Mouse (Mus musculus) c-Kit-positive CD71-positive TER-119-positive erythroid progenitor cells, embryonic 14.5 days (primary cell): ENCODE data around the gene Cabcoco1.

Source experiments
- DNase-seq: peaks from one replicate; pipeline ENCODE4 v3.0.0-alpha.2; 2013; ENCODE audit warnings: low spot score

Gene Cabcoco1

GRCm38 (mm10) chr10:68541139-68541942 lies at the start of gene Cabcoco1:
TSS of gene Cabcoco1 (minus strand) at chr10:68541896.
- peak; percentile 6 for DNase-seq

DNA sequence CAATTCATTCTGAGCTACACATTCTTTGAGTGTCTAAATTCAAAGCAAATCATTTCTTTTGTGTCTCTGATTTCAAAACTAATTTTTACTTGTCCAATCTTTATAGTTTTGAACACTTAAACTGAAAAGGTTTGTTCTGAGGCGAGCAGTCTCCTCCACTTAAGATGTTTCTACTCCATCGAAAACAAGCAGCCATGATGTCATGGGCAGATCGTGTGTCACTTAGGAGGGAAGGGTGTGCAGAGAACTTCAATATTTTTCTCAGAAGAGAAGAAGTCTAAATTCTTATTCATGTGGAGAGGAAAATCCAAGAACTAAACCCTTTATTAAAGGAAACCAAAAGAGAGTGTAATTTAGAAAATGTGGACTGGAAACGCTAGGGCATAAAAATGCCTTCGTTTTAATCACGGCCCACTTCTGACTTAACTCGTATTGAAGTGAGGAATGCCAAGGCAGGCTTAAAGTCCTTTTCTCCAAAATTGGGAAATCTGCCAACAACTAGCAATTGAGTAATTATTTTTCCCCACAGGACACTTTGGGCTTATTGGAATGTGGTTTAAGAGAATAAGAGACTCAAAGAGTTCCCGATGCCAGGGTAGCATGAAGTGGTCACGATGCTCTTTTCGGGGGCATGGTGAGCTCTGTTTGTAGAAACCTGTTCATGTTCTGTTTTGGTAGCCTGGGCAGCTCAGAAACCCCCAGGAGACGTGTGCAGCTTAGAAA lies 48.0 kb upstream of the Cabcoco1 start:
- DNase-seq: no peak

DNA sequence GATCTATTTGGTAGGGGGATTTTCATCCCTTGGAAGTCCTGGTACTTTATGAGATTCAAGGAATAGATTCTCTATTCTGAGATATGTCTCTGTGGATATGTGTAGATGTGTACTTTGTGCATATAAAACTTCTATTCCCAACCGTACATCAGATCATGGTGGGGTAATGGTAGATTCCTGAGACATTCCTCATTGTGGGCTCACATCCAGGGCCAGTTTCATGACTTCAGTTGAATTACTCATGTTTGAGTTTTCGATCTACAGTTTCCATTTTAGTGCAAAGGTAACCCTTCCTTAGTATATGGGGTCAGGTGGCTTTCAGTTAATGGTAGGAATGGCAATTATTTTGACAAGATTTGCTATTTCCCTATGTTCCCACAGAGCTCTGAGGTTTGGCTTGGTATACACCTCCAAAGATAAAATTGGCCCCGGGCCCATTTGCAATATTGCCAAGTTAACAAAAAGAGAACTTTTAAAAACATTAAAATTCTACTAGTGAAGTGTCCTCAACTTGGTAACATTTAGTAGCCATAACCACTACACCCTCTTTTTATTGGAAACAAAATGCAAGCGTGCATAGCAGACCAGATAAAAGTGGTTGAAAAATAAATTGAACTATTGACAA lies 45.8 kb upstream of the Cabcoco1 start:
- no peak for DNase-seq

DNA sequence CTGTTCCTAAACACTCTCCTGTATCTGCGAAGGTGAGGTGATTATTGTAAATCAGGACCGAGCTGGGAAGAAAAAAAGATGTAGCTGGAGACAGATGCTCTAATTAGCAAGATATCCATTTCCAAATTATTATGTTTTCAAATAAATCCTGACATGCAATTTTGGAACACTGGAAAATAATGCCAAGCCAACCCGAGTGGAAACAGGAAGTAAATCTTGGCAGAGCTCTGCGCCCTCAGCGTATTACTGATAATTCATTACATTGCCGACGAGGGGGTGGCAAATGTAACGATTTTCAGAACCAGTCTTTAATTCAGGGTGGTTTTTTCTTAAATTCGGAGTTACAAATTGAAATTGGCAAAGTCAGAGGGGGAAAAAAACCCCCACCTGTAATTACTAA lies 35.6 kb upstream of the Cabcoco1 start:
- no peak for DNase-seq

DNA sequence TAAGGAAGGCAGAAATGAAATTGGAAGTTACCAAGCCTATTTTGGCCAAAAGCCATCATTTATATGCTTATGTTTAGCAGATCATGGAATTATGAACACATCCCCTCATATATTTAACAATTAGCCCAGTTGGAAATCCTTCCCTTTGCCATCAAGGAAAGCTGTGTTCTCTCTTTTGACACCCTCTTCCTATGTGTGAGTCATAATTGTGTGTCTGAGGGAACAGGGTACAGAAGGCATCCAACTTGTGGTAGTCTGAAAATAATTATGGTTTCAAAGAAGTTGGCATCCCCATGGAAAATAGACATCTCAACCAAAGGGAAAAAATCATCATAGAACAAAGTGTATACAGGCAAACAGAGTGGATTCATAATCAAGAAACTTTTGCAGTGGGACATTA lies 26.5 kb upstream of the Cabcoco1 start:
- DNase-seq: no peak

DNA sequence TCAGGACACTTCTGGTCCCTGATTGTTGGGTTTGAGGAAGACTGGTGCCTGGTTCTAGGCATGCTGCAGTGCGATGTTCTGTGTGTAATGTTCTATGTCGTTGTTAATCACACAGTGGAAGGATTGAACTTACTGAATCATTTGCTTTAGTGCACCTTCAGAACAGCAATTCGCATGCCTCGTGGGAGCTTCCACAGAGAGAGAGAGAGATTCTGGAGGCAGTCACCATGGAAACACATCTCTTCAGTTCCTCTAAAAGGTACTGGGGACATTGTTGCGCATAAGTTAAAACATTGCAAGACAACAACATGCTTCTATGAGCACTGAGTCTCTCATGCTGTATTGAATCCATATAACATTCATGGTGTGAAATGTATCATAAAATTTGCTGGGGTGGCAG lies 20.6 kb upstream of the Cabcoco1 start:
- DNase-seq: no peak

DNA sequence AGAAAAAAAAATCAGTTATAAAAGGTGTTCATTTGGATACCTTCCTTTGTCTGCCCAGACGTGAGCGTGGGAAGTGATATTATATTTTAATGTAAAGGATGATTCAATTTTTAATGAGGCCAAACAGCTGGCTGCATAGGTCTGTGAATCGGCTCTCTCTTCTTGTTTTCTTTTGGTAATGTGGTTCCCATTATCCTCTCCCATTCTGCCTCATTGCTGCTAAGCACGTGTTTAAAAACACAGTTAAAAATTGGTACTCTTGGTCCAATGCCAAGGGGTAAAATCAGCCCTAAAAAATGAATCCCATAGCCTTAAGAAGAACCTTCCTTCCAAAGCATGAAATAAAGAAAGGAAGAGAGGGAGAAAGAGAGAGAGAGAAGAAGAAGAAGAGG lies 17.1 kb upstream of the Cabcoco1 start:
- no peak for DNase-seq

GRCm38 (mm10) chr10:68558105-68558827 lies 16.6 kb upstream of the Cabcoco1 start:
- no peak for DNase-seq

GRCm38 (mm10) chr10:68553677-68554076 lies 12.0 kb upstream of the Cabcoco1 start:
- no peak for DNase-seq

GRCm38 (mm10) chr10:68552556-68552955 lies 10.9 kb upstream of the Cabcoco1 start:
- no peak for DNase-seq

- no peak for DNase-seq
Measured at GRCm38 (mm10) chr10:68551316-68551715, 9.6 kb upstream of the Cabcoco1 start.

DNA sequence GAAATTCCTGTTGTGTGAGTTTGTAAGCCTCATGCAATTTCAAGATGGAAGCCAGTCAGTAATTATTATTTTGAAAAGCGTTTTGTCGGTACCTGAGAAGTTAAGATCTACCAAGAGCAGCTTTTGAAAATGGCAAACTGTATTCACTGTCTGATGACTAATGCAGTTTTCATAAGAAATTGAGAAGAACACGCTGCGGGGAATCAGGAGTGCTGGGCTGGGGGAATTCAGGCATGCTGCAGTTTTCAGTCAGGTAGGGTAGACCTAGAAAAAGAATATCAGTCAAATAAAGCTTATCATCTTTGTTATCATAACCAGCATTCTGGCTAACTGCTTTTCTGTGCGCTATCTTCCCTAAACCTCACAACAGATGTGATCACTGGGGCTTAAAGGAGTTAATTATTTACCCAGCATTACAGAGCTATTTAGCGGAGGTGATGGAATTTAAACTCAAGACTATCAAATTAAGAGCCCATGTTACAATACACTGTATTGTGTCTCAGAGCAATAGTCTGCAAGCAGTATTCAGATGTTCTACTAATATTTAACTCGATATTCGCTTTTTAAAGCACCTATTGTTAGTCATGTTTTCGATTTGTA lies 9.1 kb upstream of the Cabcoco1 start:
- no peak for DNase-seq

GRCm38 (mm10) chr10:68543107-68543506 lies 1.4 kb upstream of the Cabcoco1 start:
- DNase-seq: no peak

DNA sequence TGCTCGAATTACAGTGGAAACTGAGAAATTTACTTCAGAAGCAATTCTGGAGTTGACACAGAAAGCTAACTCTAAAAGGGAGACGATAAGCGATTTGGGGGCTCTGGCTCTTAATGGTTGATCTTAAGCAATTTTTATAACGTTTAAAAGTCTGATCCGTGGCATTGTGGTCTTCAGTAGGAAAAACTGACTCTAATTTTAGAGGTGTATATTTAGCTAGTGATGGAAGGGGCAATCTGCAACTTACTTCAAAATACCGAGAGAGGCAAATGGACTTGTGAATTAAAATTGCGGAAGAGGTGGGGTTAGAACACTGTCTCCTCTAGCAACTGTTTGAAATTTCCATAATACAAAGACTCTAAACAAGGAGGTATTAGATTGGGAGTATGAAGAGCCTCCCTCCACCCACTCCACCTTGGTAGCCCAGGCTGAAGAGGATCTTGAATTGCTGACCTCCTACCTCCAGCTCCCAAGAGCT lies 286 bp upstream of the Cabcoco1 start:
- DNase-seq: no peak

GRCm38 (mm10) chr10:68540612-68541011 lies 1.1 kb downstream of the Cabcoco1 start:
- no peak for DNase-seq

- no peak for DNase-seq
Measured at GRCm38 (mm10) chr10:68537261-68537950, 4.3 kb downstream of the Cabcoco1 start.

DNA sequence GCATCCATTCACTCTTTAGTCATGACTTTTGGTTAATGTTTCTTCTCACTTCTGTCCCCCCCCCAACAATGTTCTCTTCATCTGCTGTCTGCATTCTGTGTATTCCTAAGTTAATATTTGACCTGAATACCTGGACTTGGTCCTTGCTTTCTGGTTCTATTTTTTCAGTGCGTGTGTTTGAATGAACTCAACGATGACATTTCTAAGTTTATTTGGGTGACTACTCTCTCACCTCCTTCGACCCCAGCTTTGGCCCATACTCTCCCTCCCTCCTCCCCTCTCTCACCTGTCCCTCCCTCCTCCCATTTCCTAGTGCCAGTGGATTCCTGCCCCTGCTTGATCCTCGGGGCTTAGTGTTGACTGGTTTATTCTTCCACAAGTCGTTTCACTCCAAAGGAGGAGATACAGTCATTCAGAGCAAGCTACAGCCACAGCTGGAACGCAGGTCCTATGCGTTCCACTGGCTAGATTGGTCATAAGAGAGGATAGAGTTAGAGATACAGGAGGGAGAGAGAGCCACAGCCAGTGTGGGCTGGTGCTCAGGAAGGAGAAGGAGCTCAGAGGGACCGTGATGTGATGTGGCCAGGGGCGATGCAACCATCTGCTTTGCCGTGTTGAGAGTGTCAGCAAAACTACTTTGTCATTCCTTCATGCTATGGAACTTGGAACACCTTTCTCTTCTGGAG lies 12.2 kb downstream of the Cabcoco1 start:
- no peak for DNase-seq

DNA sequence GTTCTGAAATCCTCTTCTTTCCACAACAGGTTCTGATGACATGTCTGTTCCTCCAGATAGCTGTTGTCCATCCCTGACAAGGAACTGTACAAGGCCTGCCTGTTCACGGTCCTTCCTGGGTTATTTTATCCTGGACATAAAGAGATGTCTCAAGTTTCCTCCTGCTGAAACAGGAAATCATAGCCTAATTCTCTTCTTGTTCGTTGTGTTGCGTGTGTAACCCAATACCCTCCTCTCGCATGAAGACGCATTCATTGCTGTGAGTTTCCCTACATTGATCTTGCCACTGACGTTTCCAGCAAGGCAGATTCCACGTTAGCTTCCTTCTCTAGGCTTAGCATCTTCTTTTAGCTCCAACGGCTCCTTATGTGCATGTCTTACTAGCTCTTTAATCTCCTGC lies 12.7 kb downstream of the Cabcoco1 start:
- DNase-seq: no peak

DNA sequence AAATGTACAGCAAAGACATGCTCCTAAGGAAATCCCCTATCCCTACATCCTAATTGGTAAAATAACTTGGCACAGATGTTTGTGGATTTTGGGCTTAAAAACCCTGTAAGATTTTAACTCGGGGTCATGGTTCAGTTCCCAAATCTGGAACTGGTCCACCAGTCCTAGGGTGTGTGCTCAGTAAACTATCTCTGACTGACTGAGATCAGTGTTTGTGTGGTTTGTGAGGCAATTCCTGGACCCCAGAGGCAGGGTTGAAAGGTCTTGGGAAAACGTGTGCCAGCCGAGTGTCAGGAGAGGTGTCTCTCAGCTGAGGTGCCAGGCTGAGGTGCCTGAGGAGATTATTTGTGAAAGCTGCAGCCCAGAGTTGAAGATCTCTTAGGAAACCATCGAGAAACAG lies 19.6 kb downstream of the Cabcoco1 start:
- DNase-seq: no peak

GRCm38 (mm10) chr10:68512433-68513019 lies 29.2 kb downstream of the Cabcoco1 start:
- no peak for DNase-seq
